Mouse (Mus musculus): ENCODE measurements around the gene Lpcat3. TPM values are rescaled to one million over a fixed set of nuclear protein-coding genes. Genes with fewer than 3 reads are reported as not detected.
"Not testable (repeated sequence)": the region's sequence is repeated elsewhere in the genome, so short reads cannot be mapped to it uniquely, and the experiment has no call there.

Lpcat3 gene
- total RNA-seq, 1 experiment from 2014 or later, result 91.9 TPM

DNA sequence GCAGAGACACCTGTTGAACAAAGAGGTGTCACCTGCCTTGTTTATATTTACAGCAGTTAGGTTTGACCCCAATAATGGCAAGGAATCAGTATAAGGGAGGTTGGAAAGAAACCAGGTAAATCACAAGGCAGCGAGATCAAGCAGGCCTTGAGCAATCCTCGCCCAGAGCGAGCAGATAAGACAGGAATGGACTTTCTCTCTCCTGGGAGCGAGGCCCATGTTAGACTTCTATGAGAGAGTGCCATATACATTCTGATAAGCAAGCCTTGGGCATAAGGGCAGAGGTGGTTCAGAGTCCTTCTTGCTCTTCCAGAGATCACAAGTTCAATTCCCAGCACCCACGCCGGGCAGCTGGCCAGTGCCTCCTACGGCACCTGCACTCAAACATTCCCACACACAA lies 15.9 kb downstream of the Lpcat3 start:
- no peak for DNase-seq

DNA sequence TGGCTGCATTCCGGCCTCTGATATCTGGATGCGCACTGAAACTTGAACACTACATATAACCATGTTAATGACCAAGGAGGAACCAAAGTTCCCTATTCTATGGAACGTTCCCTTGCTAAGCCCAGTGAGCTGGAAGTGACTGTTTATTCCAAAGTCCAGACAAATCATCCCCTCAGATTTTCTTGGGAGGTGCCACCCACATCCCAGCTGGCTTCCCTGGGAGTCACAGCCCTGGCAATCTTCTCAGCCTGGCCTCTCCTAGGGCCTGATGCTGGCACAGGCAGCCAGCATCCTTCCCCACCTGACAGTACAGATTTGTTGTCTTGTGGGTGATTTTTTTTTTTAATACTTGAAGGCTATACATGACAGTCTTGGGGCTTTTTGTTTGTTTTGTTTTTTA lies 16.7 kb downstream of the Lpcat3 start:
- DNase-seq, result no peak

DNA sequence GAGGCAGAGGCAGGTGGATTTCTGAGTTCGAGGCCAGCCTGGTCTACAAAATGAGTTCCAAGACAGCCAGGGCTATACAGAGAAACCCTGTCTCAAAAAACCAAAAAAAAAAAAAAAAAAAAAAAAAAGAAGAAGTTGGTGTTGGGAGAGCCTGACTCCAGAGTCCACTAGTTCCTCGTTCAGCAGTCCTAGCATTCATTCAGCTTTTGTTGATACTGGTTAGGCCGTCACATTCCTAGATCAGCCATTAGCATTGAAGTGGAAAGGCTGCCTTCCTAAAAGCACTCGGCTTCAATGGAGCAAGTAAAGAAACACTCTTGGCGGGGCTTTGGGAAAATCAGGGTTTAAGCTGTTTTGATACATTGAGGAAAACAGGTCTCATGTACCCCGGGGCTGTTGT lies 19.5 kb downstream of the Lpcat3 start:
- not testable (repeated sequence) for DNase-seq

DNA sequence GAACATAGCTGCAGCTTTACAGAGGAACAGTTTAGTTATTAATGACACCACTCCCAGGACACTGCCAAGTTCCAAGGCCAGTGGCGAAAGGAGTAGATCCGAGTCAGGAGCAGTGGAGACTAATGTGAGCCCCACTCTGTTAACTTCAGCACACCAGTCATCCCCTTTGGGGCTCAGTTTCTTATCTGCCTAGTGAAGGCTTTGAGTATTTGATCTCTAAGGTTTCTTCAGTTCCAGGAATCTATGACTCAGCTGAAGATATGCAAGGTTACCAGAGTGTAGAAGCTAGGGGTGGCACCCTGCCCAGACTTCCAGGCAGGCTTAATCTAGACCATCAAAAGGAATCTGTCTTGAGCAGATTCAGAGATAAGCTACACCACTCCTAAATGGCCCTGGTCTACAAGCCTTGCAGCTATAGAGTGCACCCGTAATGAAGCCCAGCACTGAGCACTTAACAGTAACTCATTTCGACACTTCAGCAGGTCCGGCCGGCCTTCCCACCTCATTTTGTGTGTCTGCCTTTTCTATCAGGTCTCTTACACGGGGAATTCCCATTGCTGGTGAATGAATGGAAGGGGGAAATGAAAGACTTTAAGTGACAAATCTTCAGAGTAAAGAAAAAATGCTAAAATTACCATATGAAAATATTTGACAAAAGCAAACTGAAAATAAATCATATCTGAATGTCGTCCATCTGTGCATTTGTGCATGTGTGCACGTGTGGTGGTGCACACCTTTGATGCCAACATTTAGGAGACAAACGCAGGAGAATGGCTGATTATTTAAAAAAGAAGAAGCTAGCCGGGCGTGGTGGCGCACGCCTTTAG lies 21.0 kb downstream of the Lpcat3 start:
- DNase-seq, result peak; percentile 81

DNA sequence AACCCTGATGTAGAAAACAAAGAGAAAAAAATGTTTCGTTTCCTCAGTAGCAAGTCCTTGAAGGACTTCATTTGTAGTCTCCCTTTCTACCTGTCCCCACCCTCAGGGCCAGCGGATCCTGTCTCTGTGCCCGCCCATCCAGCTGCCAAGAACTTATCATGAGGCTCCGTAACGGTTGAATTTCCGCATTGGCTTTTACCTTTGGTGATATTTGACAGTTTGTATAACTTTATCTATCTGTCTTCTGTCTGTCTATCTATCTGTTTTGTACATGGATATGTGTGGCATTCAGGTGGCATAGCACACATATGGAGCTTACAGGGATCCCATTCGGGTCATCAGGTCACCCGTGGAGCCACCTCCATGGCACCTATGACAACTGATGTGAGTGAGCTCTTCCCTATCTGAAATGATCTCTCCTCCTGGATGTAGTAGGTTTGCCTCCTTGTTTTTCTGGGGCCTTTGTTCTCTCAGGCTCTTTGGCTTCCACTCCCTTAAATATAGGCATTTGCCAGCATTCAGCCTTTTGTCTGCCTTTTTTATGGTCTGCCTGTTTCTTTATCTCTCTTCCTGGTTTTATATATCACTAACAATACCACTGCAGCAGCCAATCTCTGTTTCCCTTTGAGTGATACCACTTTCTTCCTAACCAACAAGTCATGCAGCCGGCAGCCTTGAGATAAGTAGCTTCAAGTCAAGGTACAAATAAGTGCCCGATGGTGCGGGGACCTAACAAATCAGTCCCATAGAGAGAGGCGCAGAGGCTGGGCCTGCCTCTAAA lies 23.0 kb downstream of the Lpcat3 start:
- DNase-seq, result no peak

DNA sequence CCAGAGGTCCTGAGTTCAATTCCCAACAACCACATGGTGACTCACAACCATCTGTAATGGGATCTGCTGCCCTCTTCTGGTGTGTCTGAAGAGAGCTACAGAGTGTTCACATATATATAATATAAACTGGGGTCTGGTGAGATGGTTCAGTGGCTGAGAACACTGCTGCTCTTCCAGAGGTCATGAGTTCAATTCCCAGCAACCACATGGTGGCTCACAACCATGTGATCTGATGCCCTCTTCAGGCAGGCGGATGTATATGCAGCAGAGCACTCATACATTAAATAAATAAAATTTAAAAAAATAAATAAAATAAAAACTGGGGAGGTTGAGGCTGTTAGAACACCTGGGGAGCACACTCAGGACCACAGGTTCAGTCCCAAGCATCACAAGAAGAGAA lies 23.8 kb downstream of the Lpcat3 start:
- DNase-seq, result not testable (repeated sequence)

DNA sequence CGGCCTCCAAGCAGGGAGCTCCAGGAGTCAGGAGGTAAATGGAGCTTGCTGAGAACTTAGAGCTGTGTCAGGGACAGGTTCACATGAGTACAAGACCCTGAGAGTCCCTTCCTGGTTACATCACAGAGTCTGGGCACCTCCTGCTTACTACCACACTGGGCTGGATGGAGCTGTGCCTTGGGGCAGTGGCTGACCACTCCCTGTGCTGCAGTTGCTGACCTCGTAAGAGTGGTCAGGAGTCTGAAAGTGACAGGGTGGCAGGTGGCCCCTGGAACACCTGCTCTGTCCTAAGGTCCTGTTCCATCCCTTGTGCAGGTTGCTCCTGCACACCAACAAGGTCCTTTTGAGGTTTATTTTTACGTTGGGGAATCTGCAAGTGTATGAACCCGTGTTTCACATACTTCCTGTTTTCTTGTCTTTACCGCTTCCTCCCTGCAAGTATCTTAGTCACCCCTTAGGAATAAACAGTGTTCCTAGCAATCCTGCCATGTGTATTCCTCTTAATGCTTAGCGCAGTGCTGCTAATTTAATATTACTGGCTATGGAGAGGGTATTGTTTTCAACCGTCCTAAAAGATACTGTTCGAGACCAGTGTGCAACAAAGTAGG lies 25.4 kb downstream of the Lpcat3 start:
- DNase-seq, result no peak

DNA sequence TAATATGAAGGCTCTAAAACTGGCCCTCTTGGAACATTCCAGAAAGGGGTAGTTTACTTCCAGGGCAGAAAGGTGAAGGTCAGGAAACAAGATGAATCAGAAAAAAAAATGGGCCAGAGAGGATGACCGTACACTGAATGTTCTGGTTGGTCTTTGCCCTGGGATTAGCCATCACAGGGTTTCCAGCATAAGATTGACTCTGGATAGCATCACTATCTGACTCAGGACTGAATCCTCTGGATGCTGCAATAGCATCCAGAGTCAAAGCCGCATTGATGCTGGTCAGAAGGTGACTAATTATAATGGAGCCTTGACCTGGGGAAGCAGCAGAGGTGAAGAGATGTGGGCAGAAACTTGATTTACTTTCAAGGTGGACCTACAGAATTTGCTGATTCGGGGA lies 26.2 kb downstream of the Lpcat3 start:
- DNase-seq, result no peak

DNA sequence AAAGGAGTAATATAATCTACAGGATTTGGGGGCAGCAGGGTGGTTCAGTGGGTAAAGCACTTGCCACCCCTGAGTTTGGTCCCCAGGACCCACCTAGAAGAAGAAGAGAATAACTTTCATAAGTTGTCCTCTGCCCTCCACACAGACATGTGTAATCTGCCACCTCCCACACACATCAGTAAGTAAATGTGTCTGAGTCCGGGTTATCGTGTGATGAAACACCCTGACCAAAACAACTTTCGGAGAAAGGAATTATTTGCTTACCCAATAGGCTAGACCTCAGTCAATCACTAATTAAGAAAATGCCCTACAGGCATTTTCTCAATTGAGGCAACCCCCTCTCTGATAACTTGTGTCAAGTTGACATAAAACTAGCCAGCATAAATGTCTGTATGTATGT lies 27.7 kb downstream of the Lpcat3 start:
- no peak for DNase-seq

DNA sequence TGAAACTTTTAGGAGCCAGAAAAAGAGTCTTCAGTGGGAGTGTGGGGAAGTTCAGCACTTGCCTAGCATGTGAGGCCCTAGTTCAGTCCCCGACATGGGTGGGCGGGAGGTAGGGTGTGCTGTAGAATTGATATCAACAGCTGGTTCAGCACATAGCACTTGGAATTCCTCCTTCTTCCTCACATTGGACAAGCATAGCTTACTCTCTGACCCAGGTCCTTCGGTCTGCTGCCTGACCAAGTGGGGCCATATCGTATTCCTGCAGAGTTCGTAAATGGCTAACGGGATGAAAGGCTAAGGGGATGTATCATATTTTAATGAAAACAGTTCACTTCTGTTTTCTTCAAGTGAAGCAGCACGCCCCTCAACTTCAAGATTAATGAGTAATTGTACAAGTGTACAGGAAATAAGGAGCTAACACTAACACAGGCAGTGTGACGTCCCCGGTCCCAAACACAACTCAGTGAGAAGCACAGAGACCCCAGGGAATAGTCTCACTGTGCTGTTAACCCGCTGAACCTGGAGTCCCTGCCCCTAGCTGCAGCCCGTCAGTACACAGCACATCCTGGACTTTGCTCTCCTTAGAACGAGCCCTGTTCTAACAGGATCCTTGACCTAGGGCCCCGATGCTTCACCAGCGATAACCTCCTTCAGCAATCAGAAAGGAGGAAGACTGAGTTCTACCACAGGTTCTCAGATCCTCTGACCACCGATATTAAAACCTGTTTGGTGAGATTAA lies 30.6 kb downstream of the Lpcat3 start:
- DNase-seq, result no peak

DNA sequence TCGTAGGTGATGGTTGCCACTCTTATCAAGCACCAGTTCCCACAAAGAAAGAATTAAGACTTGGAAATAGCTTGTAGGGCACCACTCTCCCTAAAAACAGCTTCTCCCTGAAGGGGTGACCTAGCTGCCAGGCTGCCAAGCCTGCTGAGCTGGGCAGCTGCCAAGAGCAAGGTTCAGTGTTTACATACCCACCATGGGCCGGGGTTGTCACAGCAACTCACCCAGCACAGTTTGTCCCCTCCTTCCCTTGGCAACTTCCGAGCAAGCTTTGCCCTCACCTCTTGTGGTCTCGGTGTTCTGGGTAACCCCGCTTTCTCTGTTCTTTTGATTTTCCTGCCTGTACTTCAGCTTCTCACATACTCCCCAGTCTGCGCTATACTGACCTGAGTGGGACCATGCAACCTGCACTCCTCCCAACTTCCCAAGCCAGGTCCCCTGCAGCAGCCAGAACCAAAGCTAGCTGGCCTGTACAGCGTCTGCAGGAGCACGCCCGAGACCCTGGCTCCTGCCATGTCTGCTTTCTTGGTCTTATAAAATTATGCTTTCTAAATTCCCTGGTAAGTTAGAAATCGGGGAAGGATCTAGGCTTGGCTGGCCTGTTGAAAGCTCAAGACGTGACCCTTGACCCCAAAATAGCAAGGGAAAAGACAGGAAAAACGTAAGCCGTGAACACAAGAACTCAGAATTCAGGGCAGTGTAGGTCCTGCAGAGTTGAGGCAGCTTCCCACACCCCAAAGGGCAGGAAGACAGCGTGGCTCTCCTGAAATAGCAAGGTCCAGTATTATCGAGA lies 31.5 kb downstream of the Lpcat3 start:
- DNase-seq, result peak; percentile 72

DNA sequence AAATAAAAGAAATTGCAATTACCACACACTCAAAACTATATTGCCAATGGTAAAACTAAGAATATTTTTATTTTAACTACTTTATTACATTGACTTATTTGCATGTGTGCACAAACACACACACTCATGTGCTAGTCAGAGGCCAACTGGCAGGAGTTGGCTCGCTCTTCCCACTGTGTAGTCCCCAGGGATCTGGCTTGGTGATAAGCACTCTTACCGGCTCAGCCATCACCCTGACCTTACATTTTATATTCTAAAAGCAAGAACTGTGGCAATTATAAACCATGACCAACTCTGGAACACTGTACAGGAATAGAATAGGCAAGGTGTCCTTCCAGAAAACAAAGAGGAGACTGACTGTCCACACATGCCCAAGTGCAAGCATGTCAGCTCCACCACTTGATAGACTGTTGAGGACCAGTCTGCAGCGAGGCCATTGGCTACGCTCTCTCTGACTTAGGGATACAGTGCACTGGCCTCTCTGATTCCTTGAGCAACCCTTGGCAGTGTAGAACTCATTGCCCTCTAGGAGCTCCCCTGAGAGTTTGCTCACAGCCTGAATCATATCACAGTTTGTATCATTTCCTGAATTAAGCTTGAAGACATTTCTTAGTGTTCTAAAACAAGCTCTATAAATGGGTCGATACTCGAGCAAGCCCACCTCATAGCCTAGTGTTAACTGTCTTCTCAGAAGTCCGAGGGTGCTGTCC lies 33.8 kb downstream of the Lpcat3 start:
- DNase-seq, result no peak

DNA sequence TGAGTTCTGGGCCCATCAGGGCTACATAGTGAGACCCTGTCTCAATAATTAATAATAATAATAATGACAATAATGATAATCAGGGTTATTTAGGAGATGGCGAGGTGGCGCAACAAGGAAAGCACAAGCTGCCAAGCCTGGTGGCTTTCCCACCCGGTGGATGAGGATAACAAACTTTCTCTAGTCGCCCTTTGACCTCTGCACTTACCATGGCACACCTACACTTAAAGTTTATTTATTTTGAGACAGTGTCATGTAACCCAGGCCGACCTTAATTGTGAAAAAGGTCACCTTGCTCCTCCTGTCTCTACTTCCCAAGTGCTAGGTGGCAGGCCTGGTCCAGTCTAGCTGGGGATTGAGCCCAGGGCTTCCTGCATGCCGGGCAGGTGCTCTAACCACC lies 35.9 kb downstream of the Lpcat3 start:
- no peak for DNase-seq

DNA sequence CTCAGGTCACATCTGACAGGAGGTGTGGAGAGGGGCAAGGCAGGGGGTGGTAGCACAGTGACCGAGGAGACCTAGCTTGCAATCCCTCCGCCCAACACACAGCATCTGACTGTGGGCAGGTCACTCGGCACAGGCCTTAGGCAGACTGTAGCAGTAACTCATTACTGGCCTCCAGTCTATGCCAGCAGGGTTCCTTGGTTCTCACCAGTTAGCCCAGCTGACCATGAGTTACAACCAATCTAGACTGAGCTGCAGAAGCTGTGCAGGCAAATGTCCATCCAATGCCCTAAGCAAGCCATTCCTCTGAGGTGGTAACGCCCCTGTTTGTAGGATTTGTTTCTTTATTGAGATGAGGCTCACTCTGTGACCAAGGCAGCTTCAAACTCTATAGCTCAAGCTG lies 36.5 kb downstream of the Lpcat3 start:
- no peak for DNase-seq

DNA sequence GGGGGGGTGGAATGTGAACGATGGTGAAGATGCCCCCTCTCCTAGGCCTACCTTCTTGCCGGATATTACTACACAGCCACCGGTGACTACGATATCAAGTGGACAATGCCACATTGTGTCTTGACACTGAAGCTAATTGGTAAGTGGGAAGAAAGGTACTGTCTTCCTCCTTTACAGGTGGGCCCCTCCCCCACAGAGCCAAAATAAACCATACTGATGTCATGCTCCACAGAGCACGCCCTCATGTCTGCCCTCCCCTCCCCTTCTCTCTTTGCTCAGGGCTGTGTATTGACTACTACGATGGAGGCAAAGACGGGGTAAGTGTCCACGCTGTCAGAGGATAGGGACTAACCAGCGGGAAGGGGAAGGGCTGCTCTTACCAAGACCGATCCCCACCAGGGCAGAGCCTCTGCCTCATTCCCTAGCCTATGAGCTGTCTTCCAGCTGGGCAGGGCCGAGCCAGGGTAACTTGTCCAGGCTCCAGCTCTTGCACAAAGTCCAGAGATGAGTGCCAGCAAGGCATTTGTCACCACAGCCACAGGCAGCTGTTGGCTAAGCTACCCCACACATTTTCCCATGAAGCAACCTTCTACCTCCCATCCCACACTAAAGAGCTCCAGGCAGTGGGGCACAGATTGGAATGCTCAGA lies 37.3 kb downstream of the Lpcat3 start:
- peak; percentile 77 for DNase-seq

DNA sequence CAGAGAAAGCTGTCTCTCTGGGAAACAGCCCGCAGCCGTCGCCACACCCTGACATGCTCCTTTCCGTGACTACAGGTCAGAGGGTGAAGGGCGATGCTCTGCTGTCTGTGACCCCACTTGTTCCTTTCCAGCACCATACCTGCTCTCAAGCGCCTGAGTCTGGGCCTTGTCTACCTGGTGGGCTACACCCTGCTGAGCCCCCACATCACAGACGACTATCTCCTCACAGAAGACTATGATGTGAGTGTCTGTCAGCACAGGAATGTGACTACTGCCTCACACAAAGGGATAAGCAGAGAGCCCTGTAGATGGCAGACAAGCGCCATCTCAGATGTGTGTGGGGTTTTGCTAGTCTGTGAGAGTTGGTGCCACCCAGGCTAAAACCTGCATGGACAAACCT lies 38.5 kb downstream of the Lpcat3 start:
- DNase-seq, result no peak

DNA sequence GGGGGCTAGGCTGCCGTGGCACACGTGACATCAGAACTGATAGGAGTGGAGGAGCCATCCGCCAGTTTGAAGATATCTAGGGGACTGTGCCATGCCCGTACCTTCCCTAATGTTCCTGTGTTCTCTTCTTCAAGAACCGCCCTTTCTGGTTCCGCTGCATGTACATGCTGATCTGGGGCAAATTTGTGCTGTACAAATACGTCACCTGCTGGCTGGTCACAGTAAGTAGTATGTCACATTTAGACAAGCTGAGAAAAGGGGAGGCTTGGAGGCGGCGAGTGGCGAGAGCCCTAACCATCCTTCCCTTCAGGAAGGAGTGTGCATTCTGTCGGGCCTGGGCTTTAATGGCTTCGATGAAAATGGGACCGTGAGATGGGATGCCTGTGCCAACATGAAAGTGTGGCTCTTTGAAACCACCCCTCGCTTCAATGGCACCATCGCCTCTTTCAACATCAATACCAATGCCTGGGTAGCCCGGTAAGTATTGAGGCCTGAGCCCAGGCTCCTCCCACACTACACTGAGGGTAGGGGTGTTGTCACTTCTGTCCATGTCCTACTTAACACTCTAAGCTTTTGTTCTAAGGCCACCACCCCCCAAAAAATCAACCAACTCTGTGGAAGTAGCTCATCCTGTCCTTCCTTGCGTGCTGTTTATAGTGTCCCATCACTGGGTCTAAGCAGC lies 39.4 kb downstream of the Lpcat3 start:
- DNase-seq, result no peak

DNA sequence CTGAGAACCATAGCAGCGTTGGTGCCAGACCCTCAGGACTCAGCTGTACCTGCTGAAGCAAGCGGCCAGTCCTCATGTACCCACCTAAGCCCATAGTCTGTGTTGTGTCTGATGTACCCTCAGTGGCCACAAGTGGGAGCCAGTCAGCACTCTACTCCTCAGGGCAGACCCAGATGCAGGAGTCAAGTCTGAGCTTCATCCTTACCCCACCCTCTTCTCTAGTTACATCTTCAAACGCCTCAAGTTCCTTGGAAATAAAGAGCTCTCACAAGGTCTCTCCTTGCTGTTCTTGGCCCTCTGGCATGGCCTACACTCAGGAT lies 39.9 kb downstream of the Lpcat3 start:
- peak; percentile 65 for DNase-seq

DNA sequence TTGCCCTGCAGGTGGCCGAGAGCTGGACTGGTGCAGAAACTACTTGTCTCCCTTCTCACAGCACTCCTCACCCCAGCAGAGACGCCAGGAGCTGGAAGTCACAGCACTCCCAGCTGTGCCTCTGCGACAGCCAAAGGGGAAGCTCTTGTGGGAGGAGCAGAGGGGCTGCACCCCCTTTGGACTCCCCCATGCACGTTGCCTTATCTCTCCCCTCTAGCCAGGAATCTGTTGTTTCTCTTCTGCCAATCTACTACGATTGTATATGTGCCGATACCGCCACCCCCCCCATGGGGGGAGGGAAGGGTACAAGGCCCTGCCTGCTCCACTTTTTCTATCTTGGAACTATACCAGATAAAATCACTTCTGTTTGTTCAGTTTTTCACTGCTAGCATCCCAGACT lies 41.0 kb downstream of the Lpcat3 start:
- no peak for DNase-seq

DNA sequence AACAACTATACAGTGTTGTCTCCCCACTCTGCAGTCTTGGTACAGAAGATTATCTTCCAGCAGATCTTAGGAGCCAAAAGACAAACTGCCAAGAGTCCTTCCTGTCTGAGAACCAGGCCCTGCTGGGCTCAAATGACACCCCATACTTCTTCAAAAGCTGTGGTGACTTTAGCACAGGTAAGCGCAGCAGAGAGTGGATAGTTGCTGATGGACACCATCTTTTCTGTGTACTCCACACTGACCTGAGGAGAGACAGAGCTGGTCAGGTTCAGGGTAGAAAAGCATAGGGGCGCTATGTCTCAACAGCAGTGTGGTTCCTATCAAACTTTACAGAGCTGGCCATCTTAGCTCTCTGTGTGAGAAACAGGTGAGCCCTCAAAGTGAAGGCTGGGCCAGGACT lies 41.6 kb downstream of the Lpcat3 start:
- DNase-seq, result no peak
